30 mouse cellular contexts compared by ENCODE assay signal in genomic region chr1:191211096-191211495, GRCm38 (mm10). TPM values are rescaled to one million over a fixed set of nuclear protein-coding genes. Genes with fewer than 3 reads are reported as not detected.
DNase-seq lines count a peak whose midpoint lies in the region; ATAC-seq and TF ChIP-seq lines count a peak whose summit lies in the region.
"Had no signal": no experiment of that assay in that cellular context is flagged by ENCODE, and none has a peak within 500 bp of the region (broad histone marks: within the 10 kb centered on the region; RNA-seq: fewer than 3 reads in every experiment).

No protein-coding gene starts in this region.

- H3K4me1 ChIP-seq in midbrain, embryonic 11.5 days (ENCODE audit: control insufficient read depth, insufficient read depth, low read length): peaks cover under 1% of the 10 kb centered on the region; the same call in 1 of the 2 replicates
- H3K4me1 ChIP-seq in midbrain, embryonic 10.5 days: peaks cover 2% of the 10 kb centered on the region
- H3K4me1 ChIP-seq: forebrain, embryonic 13.5 days; forebrain, embryonic 15.5 days had no signal

- H3K27ac ChIP-seq in midbrain, embryonic 11.5 days (ENCODE audit: low read depth, low read length): no peak overlapping the region
- no peak overlapping the region for H3K27ac ChIP-seq in midbrain, embryonic 10.5 days (replicated peaks)
- H3K27ac ChIP-seq: embryonic facial prominence, embryonic 13.5 days; embryonic facial prominence, embryonic 15.5 days; forebrain, embryonic 13.5 days; forebrain, embryonic 15.5 days had no signal

- no peak for ATAC-seq in midbrain, embryonic 11.5 days (ENCODE audit: low FRiP score)
- ATAC-seq: activated CD4-positive, CD25-positive, alpha-beta regulatory T cell, adult 4 months; CD4-positive, CD25-positive, alpha-beta regulatory T cell, adult 4 months; forebrain, embryonic 13.5 days; forebrain, embryonic 15.5 days; forebrain, postnatal 0 days; Patski had no signal

- no peaks in the 10 kb centered on the region for H3K27me3 ChIP-seq in midbrain, embryonic 11.5 days (ENCODE audit: control insufficient read depth, insufficient read depth, low read length)
- H3K27me3 ChIP-seq in midbrain, embryonic 10.5 days (ENCODE audit: low read depth, poor library complexity, severe bottlenecking): no peaks in the 10 kb centered on the region; the same call in 1 of the 2 replicates
- H3K27me3 ChIP-seq: embryonic facial prominence, embryonic 13.5 days; forebrain, embryonic 13.5 days; forebrain, embryonic 15.5 days; Patski had no signal

- no peak overlapping the region for H3K4me3 ChIP-seq in midbrain, embryonic 11.5 days (ENCODE audit: low read depth, low read length)
- H3K4me3 ChIP-seq in midbrain, embryonic 10.5 days: no peak overlapping the region
- H3K4me3 ChIP-seq: embryonic facial prominence, embryonic 13.5 days; embryonic facial prominence, embryonic 15.5 days; erythroblast, embryonic 14.5 days; forebrain, embryonic 13.5 days; forebrain, embryonic 15.5 days had no signal

- H3K36me3 ChIP-seq in midbrain, embryonic 11.5 days (ENCODE audit: control insufficient read depth, insufficient read depth, low read length): no peaks in the 10 kb centered on the region
- H3K36me3 ChIP-seq in midbrain, embryonic 10.5 days: no peaks in the 10 kb centered on the region
- H3K36me3 ChIP-seq: embryonic facial prominence, embryonic 13.5 days; embryonic facial prominence, embryonic 15.5 days; forebrain, embryonic 15.5 days; G1E had no signal

- 62% methylated on average over 2 of the region's 2 CpGs for WGBS in midbrain, embryonic 11.5 days
- 57% methylated on average over 2 of the region's 2 CpGs for WGBS in midbrain, embryonic 10.5 days

- H3K9ac ChIP-seq in midbrain, embryonic 11.5 days (ENCODE audit: low read length): no peak overlapping the region
- H3K9ac ChIP-seq: embryonic facial prominence, embryonic 13.5 days; embryonic facial prominence, embryonic 15.5 days; forebrain, embryonic 13.5 days; forebrain, embryonic 15.5 days; forebrain, postnatal 0 days had no signal

- peak; percentile 57 for DNase-seq in heart, adult 11 months
- DNase-seq in heart, adult 18-20 months: no peak
- peak; percentile 49 for DNase-seq in midbrain, embryonic 11.5 days (ENCODE audit: low spot score, missing footprints)
- no peak for DNase-seq in midbrain, embryonic 10.5 days (ENCODE audit: low spot score)
- DNase-seq in brain, embryonic 14.5 days (ENCODE audit: low read depth): peak; percentile 26
- DNase-seq: adrenal gland, adult 8-10 months; adrenal gland, postnatal 14 days; adrenal gland, postnatal 36 days; B cell, adult 2 months; cerebellum, adult 11 months; cerebellum, adult 18-20 months; cerebellum, adult 8-10 months; cerebellum, adult 9-11 months; cerebellum, postnatal 14 days; cerebellum, postnatal 36 days; embryo, embryonic 11 days; forebrain, postnatal 0 days had no signal

- no peak for TF ChIP-seq POLR2A in brain, embryonic 14.5 days (IDR thresholded peaks at IDR 0.05; ENCODE audit: borderline replicate concordance, extremely low read depth, insufficient read depth, insufficient read length, poor library complexity, severe bottlenecking)

- no peak overlapping the region for H3K4me2 ChIP-seq in midbrain, embryonic 11.5 days
- H3K4me2 ChIP-seq: embryonic facial prominence, embryonic 13.5 days; embryonic facial prominence, embryonic 15.5 days; forebrain, embryonic 13.5 days; forebrain, embryonic 15.5 days had no signal

- TF ChIP-seq CTCF in brain, embryonic 14.5 days (IDR thresholded peaks at IDR 0.05; ENCODE audit: borderline replicate concordance, extremely low read depth, insufficient read depth, insufficient read length): no peak

- no peaks in the 10 kb centered on the region for H3K9me3 ChIP-seq in midbrain, embryonic 11.5 days (ENCODE audit: control insufficient read depth, low read length)
- no peaks in the 10 kb centered on the region for H3K9me3 ChIP-seq in midbrain, embryonic 10.5 days (replicated peaks)
- H3K9me3 ChIP-seq: embryonic facial prominence, embryonic 13.5 days; embryonic facial prominence, embryonic 15.5 days; forebrain, embryonic 13.5 days; forebrain, embryonic 15.5 days; G1E had no signal

RNA-seq across cellular contexts. Expression of gene Atf3, which starts 6.7 kb away (rescaled TPM):
- total RNA-seq in heart, adult 18-20 months (2021): 10 to 100 TPM; 11.7 to 19.1 TPM
- polyA plus RNA-seq in midbrain, embryonic 11.5 days (2014; fragmentation: Nextera tagmentation; extraction: Ambion mirVana): 3.8 and 4.6 TPM in 2 replicates
- polyA plus RNA-seq in midbrain, embryonic 10.5 days (2016; fragmentation: Nextera tagmentation; extraction: Ambion mirVana): 5.3 and 5.5 TPM in 2 replicates
- polyA plus RNA-seq in brain, embryonic 14.5 days (2012; rRNA removed): 1.0 and 1.5 TPM in 2 replicates
- polyA plus RNA-seq: activated CD4-positive, CD25-positive, alpha-beta regulatory T cell, adult 4 months; CD4-positive, CD25-positive, alpha-beta regulatory T cell, adult 4 months; G1E had no signal

RNA-seq across cellular contexts. Expression of gene Fam71a, which starts 46.5 kb away (rescaled TPM):
- total RNA-seq in heart, adult 18-20 months (2021): not detected
- not detected in 2 replicates for polyA plus RNA-seq in midbrain, embryonic 11.5 days (2014; fragmentation: Nextera tagmentation; extraction: Ambion mirVana)
- not detected in 2 replicates for polyA plus RNA-seq in midbrain, embryonic 10.5 days (2016; fragmentation: Nextera tagmentation; extraction: Ambion mirVana)
- not detected in 2 replicates for polyA plus RNA-seq in brain, embryonic 14.5 days (2012; rRNA removed)
- total RNA-seq: adrenal gland, adult 18-20 months; adrenal gland, adult 8-10 months; adrenal gland, postnatal 14 days; adrenal gland, postnatal 36 days; CH12.LX; forebrain, postnatal 0 days had no signal
- polyA plus RNA-seq: activated CD4-positive, CD25-positive, alpha-beta regulatory T cell, adult 4 months; CD4-positive, CD25-positive, alpha-beta regulatory T cell, adult 4 months; embryonic facial prominence, embryonic 11.5 days; embryonic facial prominence, embryonic 13.5 days; embryonic facial prominence, embryonic 15.5 days; erythroblast, embryonic 14.5 days; forebrain, embryonic 11.5 days; forebrain, embryonic 13.5 days; forebrain, embryonic 15.5 days; forebrain, postnatal 0 days; G1E had no signal

Comparison
In these comparisons a context has a peak if more than half of its experiments do, and no peak if none do; other contexts are left out.
1. DNase-seq: peak in heart, adult 11 months (single experiment), midbrain, embryonic 11.5 days (single experiment) and brain, embryonic 14.5 days (single experiment); none in heart, adult 18-20 months (0 of 2) and midbrain, embryonic 10.5 days (single experiment).